Mouse (Mus musculus) G1E (cell line): ENCODE measurements around the gene Ganab. TPM values are rescaled to one million over a fixed set of nuclear protein-coding genes. Genes with fewer than 3 reads are reported as not detected.
A peak's percentile ranks its signal among the peaks of the same experiment; 100 is the strongest.

Experiments
- ATAC-seq: 2 replicates; pipeline ENCODE4 v1.8.0; 2016; ENCODE audit warnings: mild to moderate bottlenecking; ENCODE audit not compliant: insufficient number of reproducible peaks, poor library complexity, low FRiP score, severe bottlenecking; ENCODE audit errors: extremely low read depth
- DNase-seq: peaks from one replicate; pipeline ENCODE4 v3.0.0; 2012; ENCODE audit warnings: low spot score
- H3K27me3 ChIP-seq: 2 replicates; pipeline ENCODE4 v1.6.1; 2012; ENCODE audit warnings: mild to moderate bottlenecking, low read length, inconsistent platforms; ENCODE audit not compliant: insufficient read depth
- H3K36me3 ChIP-seq: replicated peaks from 2 replicates; pipeline ENCODE3; 2012; ENCODE audit warnings: mild to moderate bottlenecking, inconsistent platforms
- H3K4me1 ChIP-seq: 2 replicates; pipeline ENCODE4 v1.6.1; 2012; ENCODE audit warnings: low read depth, low read length, inconsistent platforms, mixed read lengths; ENCODE audit not compliant: insufficient read depth
- H3K4me3 ChIP-seq: 2 replicates; pipeline ENCODE4 v1.5.1; 2012; ENCODE audit warnings: low read depth, mild to moderate bottlenecking, inconsistent platforms, low read length, moderate library complexity, mixed read lengths
- H3K9me3 ChIP-seq: replicated peaks from 2 replicates; pipeline ENCODE4 v1.6.1; 2012; ENCODE audit warnings: inconsistent platforms
- CTCF ChIP-seq: IDR thresholded peaks from 2 replicates; pipeline ENCODE4 v1.5.1; 2012; ENCODE audit warnings: low read depth, low read length, inconsistent platforms, mixed read lengths
- GATA1 ChIP-seq: IDR thresholded peaks from 2 replicates; pipeline ENCODE4 v1.6.1; 2012; ENCODE audit warnings: borderline replicate concordance, low read length, inconsistent platforms, mixed read lengths
- GATA2 ChIP-seq: IDR thresholded peaks from 2 replicates; pipeline ENCODE4 v1.6.1; 2012; ENCODE audit warnings: low read depth, low read length, inconsistent platforms, borderline replicate concordance
- POLR2AphosphoS5 ChIP-seq: IDR thresholded peaks from 2 replicates; pipeline ENCODE4 v1.6.1; 2012; ENCODE audit warnings: low read depth, low read length, inconsistent platforms; ENCODE audit not compliant: insufficient replicate concordance
- TAL1 ChIP-seq: conservative IDR thresholded peaks from 2 replicates; pipeline ENCODE4 v1.6.1; 2012; ENCODE audit warnings: low read depth, low read length, inconsistent platforms, mixed read lengths
- polyA plus RNA-seq: library from polyadenylated mRNA; stranded (reverse); fragments of >175 nt; gene quantifications from 2 replicates; pipeline ENCODE4 v1.2.3, GENCODE M21; 2012
- total RNA-seq, 2 experiments: library from RNA; stranded (forward) in 1 of 2; stranded (reverse) in 1 of 2; fragments of 200-1000 nt in 1 of 2; fragments of >200 nt in 1 of 2; fragmentation: Nextera tagmentation in 1 of 2; gene quantifications; 2 replicates each; pipeline ENCODE4 v1.2.3; 2014 to 2017

The Ganab gene
- total and polyA plus RNA-seq, 3 experiments: 56.2 to 214 (median 75.0) TPM

GRCm38 (mm10) chr19:8928689-8929223, 30.9 kb downstream of the Ganab start:
- Histone ChIP-seq H3K27me3 (no peaks in the 10 kb centered on the region), H3K4me3 (peak overlapping the region; percentile 90), H3K4me1 (peaks cover 86% of the 10 kb centered on the region), H3K9me3 (no peaks in the 10 kb centered on the region), H3K36me3 (peaks cover 76% of the 10 kb centered on the region)
- TF ChIP-seq GATA1: no peak
- TF ChIP-seq GATA2: no peak
- no peak for TF ChIP-seq TAL1
- no peak for TF ChIP-seq CTCF
- no peak for TF ChIP-seq POLR2AphosphoS5
- no peak for ATAC-seq
- DNase-seq: peak; percentile 38

GRCm38 (mm10) chr19:8929224-8930088, 31.6 kb downstream of the Ganab start, which contains the start of the genes Rom1 and Eml3:
Gene Rom1, minus strand, starts transcription at chr19:8929356.
Gene Eml3, plus strand, starts transcription at chr19:8929552.
- H3K36me3 ChIP-seq: peaks cover 78% of the 10 kb centered on the region

GRCm38 (mm10) chr19:8930117-8930516, 32.2 kb downstream of the Ganab start:
- no peak for DNase-seq
- Histone ChIP-seq H3K4me1 (peaks cover 86% of the 10 kb centered on the region), H3K27me3 (no peaks in the 10 kb centered on the region), H3K9me3 (no peaks in the 10 kb centered on the region), H3K4me3 (peak overlapping the region; percentile 90), H3K36me3 (peaks cover 80% of the 10 kb centered on the region)
- TF ChIP-seq GATA2: no peak
- TF ChIP-seq POLR2AphosphoS5: no peak
- no peak for TF ChIP-seq TAL1
- no peak for TF ChIP-seq CTCF
- ATAC-seq: no peak

More at GRCm38 (mm10) chr19:8929224-8930088, 31.6 kb downstream of the Ganab start, which contains the start of the genes Rom1 and Eml3:
- Histone ChIP-seq H3K27me3 (no peaks in the 10 kb centered on the region), H3K9me3 (no peaks in the 10 kb centered on the region), H3K4me3 (peak within 1 kb of the TSS; percentile 90), H3K4me1 (peaks cover 85% of the 10 kb centered on the region)
- ATAC-seq (peak; percentile 18; the same call in 1 of the 2 replicates), DNase-seq (peak; percentile 87)
- no peak for TF ChIP-seq GATA1
- TF ChIP-seq TAL1: no peak
- no peak for TF ChIP-seq CTCF
- no peak for TF ChIP-seq POLR2AphosphoS5
- TF ChIP-seq GATA2: no peak

- Histone ChIP-seq H3K4me1 (peaks cover 80% of the 10 kb centered on the region), H3K27me3 (no peaks in the 10 kb centered on the region), H3K9me3 (no peaks in the 10 kb centered on the region), H3K4me3 (peak overlapping the region; percentile 90), H3K36me3 (peaks cover 80% of the 10 kb centered on the region)
- DNase-seq (no peak), ATAC-seq (no peak)
- no peak for TF ChIP-seq POLR2AphosphoS5
- TF ChIP-seq GATA1: no peak
- no peak for TF ChIP-seq GATA2
- no peak for TF ChIP-seq CTCF
- no peak for TF ChIP-seq TAL1
These were observed 32.9 kb downstream of the Ganab start for GRCm38 (mm10) chr19:8930771-8931170.

GRCm38 (mm10) chr19:8936736-8937135, 38.9 kb downstream of the Ganab start:
- DNase-seq (no peak), ATAC-seq (no peak)
- no peak for TF ChIP-seq GATA2
- TF ChIP-seq CTCF: no peak
- TF ChIP-seq POLR2AphosphoS5: no peak
- no peak for TF ChIP-seq GATA1
- no peak for TF ChIP-seq TAL1
- Histone ChIP-seq H3K36me3 (peaks cover 93% of the 10 kb centered on the region), H3K4me1 (peaks cover 72% of the 10 kb centered on the region), H3K9me3 (no peaks in the 10 kb centered on the region), H3K4me3 (no peak overlapping the region), H3K27me3 (no peaks in the 10 kb centered on the region)

GRCm38 (mm10) chr19:8940526-8941133, 42.8 kb downstream of the Ganab start:
- no peak for TF ChIP-seq GATA1
- TF ChIP-seq CTCF: no peak
- TF ChIP-seq GATA2: no peak
- no peak for TF ChIP-seq POLR2AphosphoS5
- no peak for TF ChIP-seq TAL1
- H3K4me3 ChIP-seq: peak overlapping the region; percentile 97; the same call in 1 of the 2 replicates
- ATAC-seq: no peak
- H3K36me3 ChIP-seq: peaks cover 76% of the 10 kb centered on the region
- no peak for DNase-seq
- H3K27me3 ChIP-seq: no peaks in the 10 kb centered on the region
- H3K9me3 ChIP-seq: no peaks in the 10 kb centered on the region
- peaks cover 75% of the 10 kb centered on the region for H3K4me1 ChIP-seq
